Mouse (Mus musculus) embryonic fibroblast, embryonic 13.5 days (primary cell): ENCODE results near the gene Pde4c. TPM values are rescaled to one million over a fixed set of nuclear protein-coding genes. Genes with fewer than 3 reads are reported as not detected.
A peak's percentile ranks its signal among the peaks of the same experiment; 100 is the strongest.

Experiments used
- H3K27ac ChIP-seq: 2 replicates; pipeline ENCODE4 v1.5.1; 2012; ENCODE audit warnings: low read length, control low read depth, inconsistent platforms; ENCODE audit not compliant: insufficient read depth
- H3K4me1 ChIP-seq: 2 replicates; pipeline ENCODE4 v1.6.1; 2011; ENCODE audit warnings: low read length; ENCODE audit not compliant: control insufficient read depth, insufficient read depth
- H3K4me3 ChIP-seq: 2 replicates; pipeline ENCODE4 v1.5.1; 2011; ENCODE audit warnings: mild to moderate bottlenecking, control low read depth, low read length; ENCODE audit not compliant: insufficient read depth
- CTCF ChIP-seq: IDR thresholded peaks from 2 replicates; pipeline ENCODE4 v1.5.1; 2011; ENCODE audit warnings: mild to moderate bottlenecking, control low read depth, low read length, moderate library complexity, borderline replicate concordance; ENCODE audit not compliant: insufficient read depth
- POLR2A ChIP-seq: IDR thresholded peaks from 2 replicates; pipeline ENCODE4 v1.6.1; 2011; ENCODE audit warnings: low read depth, mild to moderate bottlenecking, control low read depth, low read length, moderate library complexity
- polyA plus RNA-seq: library from polyadenylated mRNA; stranded (reverse); fragments of >200 nt; gene quantifications from 2 replicates; pipeline ENCODE4 v1.2.4, GENCODE M21; 2011; ENCODE audit warnings: low read depth; ENCODE audit not compliant: missing spikeins, insufficient read length

The Pde4c gene
- polyA plus RNA-seq, 1 experiment, result not detected

DNA sequence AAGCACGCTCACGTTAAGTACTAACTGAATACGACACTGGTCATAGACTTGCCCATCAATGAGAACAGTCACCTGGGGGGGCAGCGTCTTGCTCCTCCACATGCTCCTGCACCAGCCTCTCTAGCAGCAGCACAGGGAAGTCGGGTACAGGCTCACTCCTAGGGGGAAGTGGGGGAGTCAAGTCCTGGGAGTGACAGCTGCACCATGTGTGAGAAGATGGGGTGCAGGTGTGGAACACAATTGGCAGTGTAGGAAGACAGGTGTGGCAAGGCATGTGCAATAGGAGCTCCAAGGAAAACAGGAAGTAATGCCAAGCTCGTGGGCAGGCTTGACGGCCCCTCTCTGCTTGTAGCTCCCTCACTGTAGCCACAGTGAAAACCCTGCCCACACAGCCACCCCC, 47.7 kb downstream of the Pde4c start:
- peaks cover 14% of the 10 kb centered on the region for H3K4me1 ChIP-seq
- no peak overlapping the region for H3K27ac ChIP-seq
- no peak for TF ChIP-seq POLR2A
- no peak for TF ChIP-seq CTCF
- H3K4me3 ChIP-seq, result no peak overlapping the region

- H3K4me1 ChIP-seq, result peaks cover 13% of the 10 kb centered on the region
- no peak overlapping the region for H3K4me3 ChIP-seq
- TF ChIP-seq CTCF (no peak), POLR2A (no peak)
Measured at GRCm38 (mm10) chr8:70772075-70772474, 48.6 kb downstream of the Pde4c start.

GRCm38 (mm10) chr8:70772890-70773289, 49.4 kb downstream of the Pde4c start:
- TF ChIP-seq POLR2A (no peak), CTCF (no peak)

More at GRCm38 (mm10) chr8:70772075-70772474, 48.6 kb downstream of the Pde4c start:
- no peak overlapping the region for H3K27ac ChIP-seq

GRCm38 (mm10) chr8:70773410-70773809, 49.9 kb downstream of the Pde4c start:
- peaks cover 12% of the 10 kb centered on the region; the same call in 1 of the 2 replicates for H3K4me1 ChIP-seq
- peak overlapping the region; percentile 39; the same call in 1 of the 2 replicates for H3K27ac ChIP-seq
- TF ChIP-seq CTCF, result no peak
- TF ChIP-seq POLR2A, result no peak
- H3K4me3 ChIP-seq, result no peak overlapping the region

More at GRCm38 (mm10) chr8:70772890-70773289, 49.4 kb downstream of the Pde4c start:
- Histone ChIP-seq H3K4me1 (peaks cover 12% of the 10 kb centered on the region; the same call in 1 of the 2 replicates), H3K4me3 (no peak overlapping the region), H3K27ac (no peak overlapping the region)

- Histone ChIP-seq H3K27ac (peak overlapping the region; percentile 39), H3K4me3 (no peak overlapping the region), H3K4me1 (peaks cover 12% of the 10 kb centered on the region; the same call in 1 of the 2 replicates)
- TF ChIP-seq CTCF (no peak), POLR2A (no peak)
Measured at GRCm38 (mm10) chr8:70773833-70774232, 50.3 kb downstream of the Pde4c start.

DNA sequence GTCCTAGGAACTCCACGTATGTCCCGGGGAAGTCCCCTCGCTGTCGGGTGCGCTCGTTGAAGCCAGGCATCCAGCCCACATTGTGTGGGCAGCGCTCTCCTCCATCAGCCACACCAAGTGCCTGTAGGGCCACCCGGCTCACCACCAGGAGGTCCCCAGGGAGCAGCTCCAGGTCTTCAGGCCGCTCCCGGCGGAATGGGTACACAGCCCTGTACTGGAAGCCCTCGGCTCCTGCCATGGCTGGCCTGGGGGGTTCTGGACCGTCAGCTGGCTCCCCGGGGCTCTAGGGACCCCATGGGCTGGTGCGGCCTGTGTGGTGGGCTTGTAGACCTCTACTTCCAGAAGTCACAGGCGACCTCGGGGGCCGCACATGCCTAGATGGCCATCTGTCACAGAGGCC, 51.2 kb downstream of the Pde4c start:
- H3K4me1 ChIP-seq, result peaks cover 12% of the 10 kb centered on the region; the same call in 1 of the 2 replicates
- no peak for TF ChIP-seq CTCF
- TF ChIP-seq POLR2A, result no peak
- no peak overlapping the region for H3K4me3 ChIP-seq
- H3K27ac ChIP-seq, result no peak overlapping the region

- Histone ChIP-seq H3K4me3 (peak overlapping the region; percentile 78), H3K4me1 (peaks cover 12% of the 10 kb centered on the region; the same call in 1 of the 2 replicates), H3K27ac (no peak overlapping the region)
- TF ChIP-seq POLR2A (no peak), CTCF (no peak)
Measured at GRCm38 (mm10) chr8:70775227-70775626, 51.7 kb downstream of the Pde4c start.

- no peak for TF ChIP-seq POLR2A
- TF ChIP-seq CTCF, result no peak
- Histone ChIP-seq H3K4me3 (peak overlapping the region; percentile 78), H3K27ac (peak overlapping the region; percentile 38), H3K4me1 (peaks cover 12% of the 10 kb centered on the region; the same call in 1 of the 2 replicates)
Measured at GRCm38 (mm10) chr8:70775851-70776495, 52.5 kb downstream of the Pde4c start.

DNA sequence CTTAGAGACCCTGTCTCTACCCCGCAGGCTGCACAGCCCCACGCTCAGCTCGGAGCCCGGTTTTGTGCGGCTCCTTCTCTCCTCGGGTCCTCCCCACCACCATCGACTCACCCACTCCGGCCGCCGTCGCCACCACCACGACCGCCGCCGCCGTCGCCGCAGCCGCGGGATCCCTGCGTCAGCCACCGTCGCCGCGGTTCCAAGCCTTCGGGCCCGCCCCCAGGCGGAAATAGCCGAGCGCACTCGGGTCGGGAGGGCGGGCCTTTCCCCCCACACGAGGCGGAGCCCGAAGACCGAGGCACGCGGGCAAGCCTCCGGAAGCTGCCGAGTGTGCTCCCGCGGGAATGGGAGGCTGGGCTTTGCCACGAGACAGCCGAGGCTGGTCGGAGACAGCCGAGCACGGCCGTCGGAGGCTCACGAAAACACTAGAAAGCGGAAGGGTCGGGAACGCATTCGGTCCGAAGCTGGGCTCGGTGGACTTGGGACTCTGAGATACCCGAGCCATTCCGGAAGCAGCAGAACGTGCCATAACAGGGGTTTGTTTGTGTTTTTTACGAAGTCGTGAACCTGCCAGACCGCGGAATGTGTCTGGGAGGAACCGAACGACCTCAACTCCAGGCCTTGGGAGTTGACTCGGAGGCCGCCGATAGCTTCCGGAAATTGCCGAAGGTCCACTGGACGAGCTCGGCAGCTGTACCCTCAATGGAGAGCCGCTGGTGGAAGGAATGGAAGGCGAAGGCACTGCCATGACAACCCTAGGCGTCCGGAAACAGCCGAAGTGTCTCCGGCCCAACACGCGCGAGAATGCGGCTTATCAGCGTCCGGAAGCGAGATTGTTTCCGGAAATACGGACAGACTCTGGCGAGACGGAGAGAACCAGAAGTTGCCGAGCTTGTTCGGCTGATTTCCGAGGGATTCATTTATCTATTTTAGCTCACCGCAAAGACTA, 53.2 kb downstream of the Pde4c start, which contains the start of gene Pik3r2:
Pik3r2 (minus strand) TSS at position 218 of the 949 bp plus-strand sequence.
- TF ChIP-seq CTCF (no peak), POLR2A (peak; percentile 79)
- H3K27ac ChIP-seq, result peak within 1 kb of the TSS; percentile 97
- peaks cover 12% of the 10 kb centered on the region; the same call in 1 of the 2 replicates for H3K4me1 ChIP-seq
- peak within 1 kb of the TSS; percentile 81 for H3K4me3 ChIP-seq

- H3K4me1 ChIP-seq, result 0 out of 2 replicates have a peak, but pooled peaks cover 5% of the 10 kb centered on the region
- TF ChIP-seq POLR2A (no peak), CTCF (no peak)
- no peak overlapping the region for H3K4me3 ChIP-seq
- no peak overlapping the region for H3K27ac ChIP-seq
Measured at GRCm38 (mm10) chr8:70780093-70780492, 56.6 kb downstream of the Pde4c start.
